Mouse (Mus musculus): ENCODE data around the gene Cdh23. TPM values are rescaled to one million over a fixed set of nuclear protein-coding genes. Genes with fewer than 3 reads are reported as not detected.

The Cdh23 gene
- polyA plus RNA-seq, 1 experiment from 2014 or later, result 0.57 TPM

DNA sequence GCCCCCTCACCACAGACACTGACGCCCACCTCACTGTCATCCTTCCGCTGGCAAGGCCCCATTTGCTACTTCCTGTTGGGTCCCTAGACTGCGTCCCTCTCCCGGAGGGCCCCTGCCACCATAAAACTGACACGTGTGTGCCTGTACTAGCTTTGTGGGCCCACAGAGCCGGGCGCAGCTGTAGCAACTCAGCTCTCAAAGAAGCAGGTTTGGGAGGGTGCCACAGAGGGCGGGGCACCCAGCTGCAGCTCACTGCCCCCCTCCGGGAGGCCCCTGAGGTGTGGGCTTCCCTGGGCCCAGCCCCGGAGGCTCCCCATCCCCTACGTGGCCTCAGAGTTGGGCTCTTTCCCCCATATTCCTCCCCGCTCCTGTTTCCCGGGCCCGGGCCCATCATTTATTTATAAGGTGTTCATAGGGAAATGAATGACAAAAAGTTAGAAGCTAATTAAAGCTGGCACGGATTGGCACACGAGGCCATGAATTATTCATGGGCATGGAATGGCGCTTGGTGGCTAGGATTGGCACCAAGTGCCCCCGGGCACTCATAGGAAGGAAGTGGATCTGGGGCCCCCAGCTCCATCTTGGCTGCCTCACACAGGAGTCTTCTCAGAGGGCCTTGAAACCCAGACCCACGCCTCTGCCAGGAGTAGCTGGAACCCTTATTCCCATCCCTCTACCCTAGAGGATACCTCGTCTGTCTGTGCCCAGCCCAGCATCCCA lies 4.5 kb downstream of the Cdh23 start:
- H3K4me1 ChIP-seq (ENCODE audit: control insufficient read depth, insufficient read depth, low read length), result peaks cover 5% of the 10 kb centered on the region
- H3K27ac ChIP-seq (ENCODE audit: low read depth, low read length), result no peak overlapping the region
- H3K4me2 ChIP-seq (replicated peaks; ENCODE audit: low read depth, low read length), result no peak overlapping the region
- H3K9ac ChIP-seq (ENCODE audit: low read depth, low read length), result no peak overlapping the region
- ATAC-seq (ENCODE audit: low FRiP score, low TSS enrichment), result no peak
- no peaks in the 10 kb centered on the region for H3K9me3 ChIP-seq (ENCODE audit: control insufficient read depth, low read length)
- H3K27me3 ChIP-seq (ENCODE audit: control insufficient read depth, insufficient read depth, low read length), result peaks cover 24% of the 10 kb centered on the region
- WGBS, result 57% methylated on average over 20 of the region's 20 CpGs
- H3K4me3 ChIP-seq (ENCODE audit: low read length), result no peak overlapping the region
- no peaks in the 10 kb centered on the region for H3K36me3 ChIP-seq (ENCODE audit: control insufficient read depth, insufficient read depth, low read length)

DNA sequence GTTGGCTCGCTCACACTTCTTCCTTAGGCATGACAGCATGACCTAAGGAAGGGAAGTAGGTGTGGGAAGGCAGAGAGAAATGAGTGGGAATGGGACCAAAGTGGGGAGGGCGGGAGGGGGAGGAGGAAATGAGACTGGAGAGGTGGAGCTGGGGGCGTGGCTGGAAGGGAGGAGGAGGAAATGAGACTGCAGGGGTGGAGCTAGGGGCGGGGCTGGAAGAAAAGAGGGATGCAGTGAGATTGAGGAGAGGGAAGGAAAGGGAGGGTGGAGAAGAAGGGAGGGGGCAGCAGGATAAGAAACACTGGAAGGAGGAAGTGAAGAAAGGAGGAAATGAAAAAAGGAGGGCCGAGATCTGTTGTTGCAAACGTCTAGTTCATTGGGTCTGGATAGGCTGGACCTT lies 5.3 kb downstream of the Cdh23 start:
- H3K9me3 ChIP-seq (ENCODE audit: control insufficient read depth, low read length), result no peaks in the 10 kb centered on the region
- WGBS, result 44% methylated on average over 6 of the region's 6 CpGs
- H3K9ac ChIP-seq (ENCODE audit: low read depth, low read length), result no peak overlapping the region
- H3K27me3 ChIP-seq (ENCODE audit: control insufficient read depth, insufficient read depth, low read length), result peaks cover 33% of the 10 kb centered on the region
- H3K4me1 ChIP-seq (ENCODE audit: control insufficient read depth, insufficient read depth, low read length), result peaks cover 14% of the 10 kb centered on the region
- no peaks in the 10 kb centered on the region for H3K36me3 ChIP-seq (ENCODE audit: control insufficient read depth, insufficient read depth, low read length)
- H3K27ac ChIP-seq (ENCODE audit: low read depth, low read length), result no peak overlapping the region
- H3K4me2 ChIP-seq (replicated peaks; ENCODE audit: low read depth, low read length), result no peak overlapping the region
- H3K4me3 ChIP-seq (ENCODE audit: low read length), result no peak overlapping the region
- no peak for ATAC-seq (ENCODE audit: low FRiP score, low TSS enrichment)

DNA sequence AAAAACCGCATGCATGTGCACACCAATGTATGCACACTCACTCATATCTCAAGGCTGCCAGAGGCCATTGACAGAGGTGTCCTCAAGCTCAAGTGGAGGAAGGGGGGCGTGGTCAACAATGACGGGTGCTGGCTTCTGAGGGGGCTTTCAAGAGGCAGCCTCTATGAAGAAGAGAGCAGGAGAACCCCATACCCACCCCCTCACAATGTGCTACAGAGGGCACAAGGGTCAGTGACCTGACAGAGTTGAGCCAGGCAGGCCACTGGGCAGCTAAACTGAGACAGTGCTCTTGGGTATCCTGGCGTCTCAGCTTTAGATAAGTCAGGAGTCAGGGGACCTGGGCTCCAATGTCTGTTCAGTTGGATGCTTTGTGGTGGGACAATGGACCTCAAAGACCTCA lies 6.9 kb downstream of the Cdh23 start:
- Histone ChIP-seq H3K36me3 (ENCODE audit: control insufficient read depth, insufficient read depth, low read length) (no peaks in the 10 kb centered on the region), H3K4me2 (replicated peaks; ENCODE audit: low read depth, low read length) (no peak overlapping the region), H3K4me1 (ENCODE audit: control insufficient read depth, insufficient read depth, low read length) (peaks cover 17% of the 10 kb centered on the region), H3K9ac (ENCODE audit: low read depth, low read length) (no peak overlapping the region), H3K27ac (ENCODE audit: low read depth, low read length) (no peak overlapping the region), H3K9me3 (ENCODE audit: control insufficient read depth, low read length) (no peaks in the 10 kb centered on the region), H3K4me3 (ENCODE audit: low read length) (no peak overlapping the region), H3K27me3 (ENCODE audit: control insufficient read depth, insufficient read depth, low read length) (peaks cover 49% of the 10 kb centered on the region)
- ATAC-seq (ENCODE audit: low FRiP score, low TSS enrichment), result no peak
- WGBS, result 78% methylated on average over 4 of the region's 4 CpGs

DNA sequence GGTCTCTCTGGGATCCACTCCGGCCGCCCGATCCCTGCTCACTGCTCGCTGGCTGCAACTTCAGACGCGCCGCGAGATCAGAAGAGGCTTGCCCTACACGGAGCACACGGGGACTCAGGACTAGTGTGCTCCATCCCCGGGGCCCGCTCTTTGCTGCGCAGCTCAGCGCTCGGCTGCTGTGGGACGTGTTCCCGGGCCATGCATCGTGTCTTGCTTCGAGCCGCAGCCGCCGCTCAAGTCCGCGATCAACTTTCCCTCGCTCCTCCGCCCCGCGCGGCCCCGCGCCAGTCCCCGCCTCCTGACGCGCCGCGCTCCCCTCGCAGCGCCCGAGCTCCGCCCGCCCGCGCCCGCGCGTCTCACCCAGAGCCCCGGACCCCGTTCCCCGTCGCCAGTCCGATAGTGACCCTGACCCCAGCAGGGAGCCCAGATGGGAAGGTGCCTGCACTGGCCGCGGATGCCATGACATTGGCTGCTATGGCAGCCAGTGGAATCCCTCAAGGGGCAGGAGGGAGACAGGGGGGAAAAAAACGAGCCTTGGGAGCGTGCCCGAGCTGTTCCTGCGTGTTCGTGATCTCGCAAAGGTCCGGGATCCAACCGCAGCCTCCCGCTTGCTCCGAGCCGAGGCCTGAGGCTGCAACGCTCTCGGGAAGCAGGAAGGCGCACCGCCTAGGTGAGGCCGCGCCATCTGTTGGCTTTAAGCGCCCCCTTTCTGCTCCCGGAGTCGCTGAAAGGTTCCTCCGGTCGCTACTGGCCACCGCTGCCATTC lies 9.1 kb downstream of the Cdh23 start:
- Histone ChIP-seq H3K9ac (ENCODE audit: low read depth, low read length) (peak overlapping the region; percentile 48), H3K27ac (ENCODE audit: low read depth, low read length) (no peak overlapping the region), H3K4me1 (ENCODE audit: control insufficient read depth, insufficient read depth, low read length) (peaks cover 17% of the 10 kb centered on the region), H3K4me2 (replicated peaks; ENCODE audit: low read depth, low read length) (peak overlapping the region; percentile 100), H3K27me3 (ENCODE audit: control insufficient read depth, insufficient read depth, low read length) (peaks cover 55% of the 10 kb centered on the region), H3K9me3 (ENCODE audit: control insufficient read depth, low read length) (no peaks in the 10 kb centered on the region), H3K4me3 (ENCODE audit: low read length) (peak overlapping the region; percentile 59), H3K36me3 (ENCODE audit: control insufficient read depth, insufficient read depth, low read length) (no peaks in the 10 kb centered on the region)
- under 1% methylated on average over 76 of the region's 76 CpGs for WGBS
- peak; percentile 74 for ATAC-seq (ENCODE audit: low FRiP score, low TSS enrichment)

DNA sequence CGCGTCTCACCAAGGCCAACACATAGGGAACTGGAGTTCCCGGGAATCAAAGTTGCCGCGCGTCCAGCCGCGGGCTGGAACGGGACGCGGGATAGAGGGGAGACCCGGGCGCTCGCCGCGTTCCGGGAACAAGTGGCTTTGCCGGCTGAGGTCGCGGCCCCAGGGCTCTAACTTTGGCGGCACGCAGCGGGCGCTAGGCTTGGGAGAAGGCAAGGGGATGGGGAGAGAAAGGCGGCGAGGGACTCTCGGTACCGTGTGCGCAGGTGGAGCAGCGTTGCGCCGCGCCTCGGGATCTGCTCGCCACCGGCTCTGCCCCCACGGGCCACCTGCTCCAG lies 9.7 kb downstream of the Cdh23 start:
- Histone ChIP-seq H3K9me3 (ENCODE audit: control insufficient read depth, low read length) (no peaks in the 10 kb centered on the region), H3K4me1 (ENCODE audit: control insufficient read depth, insufficient read depth, low read length) (peaks cover 17% of the 10 kb centered on the region), H3K36me3 (ENCODE audit: control insufficient read depth, insufficient read depth, low read length) (no peaks in the 10 kb centered on the region), H3K27me3 (ENCODE audit: control insufficient read depth, insufficient read depth, low read length) (peaks cover 55% of the 10 kb centered on the region), H3K4me2 (replicated peaks; ENCODE audit: low read depth, low read length) (peak overlapping the region; percentile 100), H3K27ac (ENCODE audit: low read depth, low read length) (no peak overlapping the region), H3K4me3 (ENCODE audit: low read length) (peak overlapping the region; percentile 59), H3K9ac (ENCODE audit: low read depth, low read length) (peak overlapping the region; percentile 48; the same call in 1 of the 2 replicates)
- WGBS, result 1% methylated on average over 36 of the region's 37 CpGs
- ATAC-seq (ENCODE audit: low FRiP score, low TSS enrichment), result no peak

DNA sequence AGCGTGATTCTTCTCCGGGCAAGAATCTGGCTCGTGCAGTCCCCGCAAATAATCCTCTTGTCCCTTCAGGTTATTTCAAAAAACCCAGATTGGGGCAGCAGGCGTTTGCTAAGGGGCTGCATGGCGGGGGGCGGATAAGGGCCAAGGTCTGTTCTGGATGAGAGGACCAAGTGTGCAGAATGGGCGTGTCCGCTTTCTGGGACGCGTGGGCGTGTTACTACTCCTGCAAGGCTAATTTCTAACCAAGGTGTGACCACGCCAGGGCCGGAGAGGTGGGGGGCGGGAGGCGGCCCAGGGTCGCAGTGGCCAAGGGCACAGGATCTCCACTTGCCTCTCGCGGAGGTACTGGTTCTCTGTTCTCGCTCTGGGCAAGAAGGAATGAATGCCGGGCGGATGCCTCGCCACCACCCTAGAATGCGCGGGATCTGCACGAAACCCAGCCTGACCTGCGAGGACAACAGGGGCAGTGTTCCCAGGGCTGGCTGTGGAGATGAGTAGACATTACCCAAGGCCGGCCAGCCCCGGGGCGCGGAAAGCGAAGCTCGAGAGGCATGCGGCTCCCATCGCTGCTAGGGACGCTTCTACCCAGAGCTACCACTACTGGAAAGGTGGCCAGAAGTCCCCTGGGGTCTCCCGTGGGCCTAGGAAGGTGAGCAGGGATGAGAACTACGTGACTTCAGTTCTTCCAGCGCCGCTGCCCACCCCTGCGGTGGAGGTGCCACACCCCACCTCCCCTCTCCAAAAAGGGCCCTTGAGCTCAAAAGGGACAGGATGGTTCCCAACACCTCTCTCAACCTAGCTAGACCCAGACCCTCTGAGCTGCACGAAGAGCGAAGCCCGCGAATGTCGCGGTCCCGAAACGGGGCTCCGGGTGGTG lies 10.3 kb downstream of the Cdh23 start:
- H3K9ac ChIP-seq (ENCODE audit: low read depth, low read length), result no peak overlapping the region
- peaks cover 17% of the 10 kb centered on the region for H3K4me1 ChIP-seq (ENCODE audit: control insufficient read depth, insufficient read depth, low read length)
- 4% methylated on average over 50 of the region's 50 CpGs for WGBS
- peak overlapping the region; percentile 100 for H3K4me2 ChIP-seq (replicated peaks; ENCODE audit: low read depth, low read length)
- H3K4me3 ChIP-seq (ENCODE audit: low read length), result peak overlapping the region; percentile 59
- no peaks in the 10 kb centered on the region for H3K36me3 ChIP-seq (ENCODE audit: control insufficient read depth, insufficient read depth, low read length)
- H3K27me3 ChIP-seq (ENCODE audit: control insufficient read depth, insufficient read depth, low read length), result peaks cover 55% of the 10 kb centered on the region
- H3K27ac ChIP-seq (ENCODE audit: low read depth, low read length), result no peak overlapping the region
- ATAC-seq (ENCODE audit: low FRiP score, low TSS enrichment), result no peak
- H3K9me3 ChIP-seq (ENCODE audit: control insufficient read depth, low read length), result no peaks in the 10 kb centered on the region

DNA sequence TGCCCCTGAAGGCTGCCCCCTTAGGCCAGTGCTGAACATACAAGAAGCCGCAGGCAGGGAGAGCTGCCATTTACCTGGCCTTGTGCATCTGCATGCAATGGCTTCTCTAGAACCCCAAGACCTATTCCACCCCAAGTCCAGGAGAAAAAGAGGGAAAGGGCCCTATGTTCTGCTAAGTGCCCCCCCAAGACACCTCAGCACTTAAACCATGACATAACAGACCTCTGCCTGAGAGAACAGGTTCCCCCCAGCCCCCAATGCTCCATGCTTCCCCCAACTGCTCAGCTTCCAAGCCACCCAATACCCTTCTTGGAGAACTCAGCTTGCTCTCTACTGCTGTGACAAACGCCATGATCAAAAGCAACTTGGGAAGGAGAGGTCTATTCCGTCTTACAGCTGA lies 17.4 kb downstream of the Cdh23 start:
- 87% methylated on average over 3 of the region's 3 CpGs for WGBS
- peaks cover 2% of the 10 kb centered on the region for H3K27me3 ChIP-seq (ENCODE audit: control insufficient read depth, insufficient read depth, low read length)
- ATAC-seq (ENCODE audit: low FRiP score, low TSS enrichment), result no peak
- no peaks in the 10 kb centered on the region for H3K36me3 ChIP-seq (ENCODE audit: control insufficient read depth, insufficient read depth, low read length)
- H3K27ac ChIP-seq (ENCODE audit: low read depth, low read length), result no peak overlapping the region
- H3K4me2 ChIP-seq (replicated peaks; ENCODE audit: low read depth, low read length), result no peak overlapping the region
- H3K4me1 ChIP-seq (ENCODE audit: control insufficient read depth, insufficient read depth, low read length), result no peaks in the 10 kb centered on the region
- no peaks in the 10 kb centered on the region for H3K9me3 ChIP-seq (ENCODE audit: control insufficient read depth, low read length)
- no peak overlapping the region for H3K9ac ChIP-seq (ENCODE audit: low read depth, low read length)
- no peak overlapping the region for H3K4me3 ChIP-seq (ENCODE audit: low read length)

DNA sequence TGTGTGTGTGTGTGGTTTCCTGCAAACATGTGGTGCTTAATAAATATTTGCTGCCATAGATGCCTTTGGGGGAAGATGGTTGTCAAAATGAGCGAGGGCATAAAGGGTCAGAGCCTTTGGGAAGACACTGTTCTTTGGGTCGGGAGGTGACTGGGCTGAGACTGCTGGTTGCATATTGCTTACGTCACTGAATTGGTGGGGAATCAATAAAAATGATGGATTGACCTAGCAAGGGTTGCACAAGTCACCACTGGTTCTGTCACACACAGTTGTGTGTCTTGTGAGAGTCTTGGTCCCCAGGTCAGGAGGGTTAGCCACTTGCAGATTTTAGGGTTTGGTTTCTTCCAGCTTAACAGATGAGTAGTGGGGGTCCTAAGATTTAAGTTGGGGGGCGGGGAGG lies 19.0 kb downstream of the Cdh23 start:
- ATAC-seq (ENCODE audit: low FRiP score, low TSS enrichment), result no peak
- Histone ChIP-seq H3K36me3 (ENCODE audit: control insufficient read depth, insufficient read depth, low read length) (no peaks in the 10 kb centered on the region), H3K4me1 (ENCODE audit: control insufficient read depth, insufficient read depth, low read length) (no peaks in the 10 kb centered on the region), H3K4me3 (ENCODE audit: low read length) (no peak overlapping the region), H3K4me2 (replicated peaks; ENCODE audit: low read depth, low read length) (no peak overlapping the region), H3K9me3 (ENCODE audit: control insufficient read depth, low read length) (no peaks in the 10 kb centered on the region), H3K27me3 (ENCODE audit: control insufficient read depth, insufficient read depth, low read length) (no peaks in the 10 kb centered on the region), H3K9ac (ENCODE audit: low read depth, low read length) (no peak overlapping the region), H3K27ac (ENCODE audit: low read depth, low read length) (no peak overlapping the region)
- WGBS, result 58% methylated on average over 4 of the region's 4 CpGs
